Mouse (Mus musculus): Measurements from ENCODE around the gene Gm9857. TPM values are rescaled to one million over a fixed set of nuclear protein-coding genes. Genes with fewer than 3 reads are reported as not detected.

Gene Gm9857
- total RNA-seq, 2 experiments from 2014 or later: not detected

Other genes starting within 250 kb of the Gm9857 start
- gene Gpsm2, start 218.1 kb downstream of the Gm9857 start, total RNA-seq (2021): 1 to 10 TPM; 8.0 to 8.8 TPM
- under 1 TPM in 1 of 2 experiments, not detected in 1; 0.12 TPM for gene Aknad1, start 200.8 kb downstream of the Gm9857 start, total RNA-seq (2021)
- gene Stxbp3, start 99.9 kb downstream of the Gm9857 start, total RNA-seq (2021): 10 to 100 TPM; 25.8 to 31.8 TPM
- under 1 TPM in 1 of 2 experiments, not detected in 1; 0.07 TPM for gene Fndc7, start 50.4 kb downstream of the Gm9857 start, total RNA-seq (2021)
- 10 to 100 TPM; 27.7 to 30.9 TPM for gene Prpf38b, start 28.7 kb downstream of the Gm9857 start, total RNA-seq (2021)
- not detected for gene Henmt1, start 572 bp downstream of the Gm9857 start, total RNA-seq (2021)
- gene Fam102b, start 87.2 kb upstream of the Gm9857 start, total RNA-seq (2021): 10 to 100 TPM; 21.9 to 23.1 TPM
- not detected for gene Slc25a54, start 140.0 kb upstream of the Gm9857 start, total RNA-seq (2021)
- 10 to 100 TPM; 14.3 to 16.0 TPM for gene Slc25a24, start 182.7 kb upstream of the Gm9857 start, total RNA-seq (2021)

Measured in heart, postnatal 10 days (tissue).